Mouse (Mus musculus) kidney, adult 9 months (tissue): ENCODE results near the gene Map4k1.
"Not testable (repeated sequence)": the region's sequence is repeated elsewhere in the genome, so short reads cannot be mapped to it uniquely, and the experiment has no call there.

Experiments used
- DNase-seq: peaks from one replicate; pipeline ENCODE4 v3.0.0; 2022

Gene Map4k1

GRCm38 (mm10) chr7:28956270-28956669, 25.6 kb upstream of the Map4k1 start:
- DNase-seq = no peak

- no peak for DNase-seq
These were observed 24.6 kb upstream of the Map4k1 start for GRCm38 (mm10) chr7:28957286-28957685.

GRCm38 (mm10) chr7:28957997-28958725, 23.7 kb upstream of the Map4k1 start:
- no peak for DNase-seq

GRCm38 (mm10) chr7:28958770-28959169, 23.1 kb upstream of the Map4k1 start:
- peak; percentile 75 for DNase-seq

GRCm38 (mm10) chr7:28959505-28960045, 22.3 kb upstream of the Map4k1 start:
- DNase-seq = no peak

GRCm38 (mm10) chr7:28960354-28961046, 21.4 kb upstream of the Map4k1 start:
- no peak for DNase-seq

- DNase-seq = no peak
These were observed 20.3 kb upstream of the Map4k1 start for GRCm38 (mm10) chr7:28961584-28961926.

GRCm38 (mm10) chr7:28961927-28962670, 19.8 kb upstream of the Map4k1 start, which contains the start of gene Actn4:
Actn4 (minus strand) TSS chr7:28962340.
- DNase-seq = peak; percentile 100

GRCm38 (mm10) chr7:28963399-28963923, 18.4 kb upstream of the Map4k1 start:
- DNase-seq = no peak

GRCm38 (mm10) chr7:28965346-28965840, 16.5 kb upstream of the Map4k1 start:
- DNase-seq = no peak

GRCm38 (mm10) chr7:28966181-28966580, 15.7 kb upstream of the Map4k1 start:
- DNase-seq = no peak

GRCm38 (mm10) chr7:28966751-28967505, 14.9 kb upstream of the Map4k1 start:
- peak; percentile 12 for DNase-seq

- not testable (repeated sequence) for DNase-seq
These were observed 13.7 kb upstream of the Map4k1 start for GRCm38 (mm10) chr7:28968120-28968519.

- no peak for DNase-seq
These were observed 12.6 kb upstream of the Map4k1 start for GRCm38 (mm10) chr7:28969271-28969670.

GRCm38 (mm10) chr7:28969672-28970394, 12.0 kb upstream of the Map4k1 start:
- DNase-seq = peak; percentile 69

GRCm38 (mm10) chr7:28971029-28971428, 10.8 kb upstream of the Map4k1 start:
- DNase-seq = no peak

GRCm38 (mm10) chr7:28971770-28972269, 10.0 kb upstream of the Map4k1 start:
- peak; percentile 69 for DNase-seq

GRCm38 (mm10) chr7:28972542-28972985, 9.3 kb upstream of the Map4k1 start:
- DNase-seq = peak; percentile 82

- no peak for DNase-seq
These were observed 8.8 kb upstream of the Map4k1 start for GRCm38 (mm10) chr7:28973025-28973424.

- DNase-seq = peak; percentile 88
These were observed 4.3 kb upstream of the Map4k1 start for GRCm38 (mm10) chr7:28977556-28977955.
